15 mouse cellular contexts compared by ENCODE assay signal in the genomic region with DNA sequence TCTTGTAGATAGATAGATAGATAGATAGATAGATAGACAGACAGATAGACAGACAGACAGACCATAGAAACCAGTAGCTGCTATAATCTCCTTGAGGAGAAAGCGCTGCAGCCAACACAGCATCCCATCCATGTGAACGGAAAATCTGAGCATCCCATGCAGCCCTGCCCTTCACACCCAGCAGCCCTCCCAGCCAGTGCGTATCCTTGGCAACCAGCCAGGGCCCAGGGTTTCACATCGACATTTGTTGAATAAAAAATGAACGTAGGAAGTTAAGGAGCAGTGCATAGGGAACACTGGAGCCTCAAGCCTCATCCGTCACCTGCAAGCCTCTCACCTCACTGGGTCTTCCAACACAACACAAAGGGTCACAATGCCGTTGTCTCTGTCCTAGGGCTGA.
DNase-seq lines count a peak whose midpoint lies in the region; ATAC-seq lines count a peak whose summit lies in the region.
"Had no signal": no experiment of that assay in that cellular context is flagged by ENCODE, and none has a peak within 500 bp of the region (broad histone marks: within the 10 kb centered on the region; RNA-seq: fewer than 3 reads in every experiment).

No protein-coding gene starts in this region.

- H3K4me3 ChIP-seq in hindbrain, embryonic 15.5 days, result no peak overlapping the region
- H3K4me3 ChIP-seq: left cerebral cortex, adult 2 months had no signal

- H3K4me1 ChIP-seq in hindbrain, embryonic 15.5 days (replicated peaks), result peaks cover 39% of the 10 kb centered on the region

- no peak overlapping the region for H3K9ac ChIP-seq in hindbrain, embryonic 15.5 days

- no peak overlapping the region for H3K27ac ChIP-seq in hindbrain, embryonic 15.5 days (replicated peaks)
- H3K27ac ChIP-seq: left cerebral cortex, adult 2 months had no signal

- ATAC-seq in hindbrain, embryonic 15.5 days (ENCODE audit: low FRiP score, low read depth), result peak; percentile 54; the same call in 1 of the 2 replicates

- no peaks in the 10 kb centered on the region for H3K9me3 ChIP-seq in hindbrain, embryonic 15.5 days

- H3K36me3 ChIP-seq in hindbrain, embryonic 15.5 days, result no peaks in the 10 kb centered on the region

- DNase-seq in embryo, embryonic 10 days (ENCODE audit: low spot score), result peak; percentile 55
- no peak for DNase-seq in embryo, embryonic 9.5 days (ENCODE audit: extremely low spot score)
- DNase-seq in right cerebral cortex, postnatal 10 days (ENCODE audit: low spot score in 2 of 2), result peak; percentile 36 to 48
- no peak for DNase-seq in right cerebral cortex, postnatal 14 days
- peak; percentile 59 for DNase-seq in retina, postnatal 1 day
- no peak for DNase-seq in spleen, postnatal 14 days (ENCODE audit: low spot score in 2 of 2)
- DNase-seq in gastrocnemius, postnatal 4 days (ENCODE audit: low spot score in 2 of 2), result no peak
- DNase-seq: B cell, adult 2 months; cerebellum, adult 2 months; heart, postnatal 14 days; lung, postnatal 4 days; thymus, adult 18-20 months had no signal

- H3K4me2 ChIP-seq in hindbrain, embryonic 15.5 days, result no peak overlapping the region
- H3K4me2 ChIP-seq: liver, embryonic 11.5 days had no signal

- 0 out of 2 replicates have a peak, but pooled peaks cover 2% of the 10 kb centered on the region for H3K27me3 ChIP-seq in hindbrain, embryonic 15.5 days

- WGBS in hindbrain, embryonic 15.5 days, result 15% methylated on average over 7 of the region's 7 CpGs

Comparison
In these comparisons a context has a peak if more than half of its experiments do, and no peak if none do; other contexts are left out.
1. DNase-seq: peak in embryo, embryonic 10 days (single experiment), right cerebral cortex, postnatal 10 days (2 of 2) and retina, postnatal 1 day (single experiment); none in embryo, embryonic 9.5 days (single experiment), right cerebral cortex, postnatal 14 days (single experiment), spleen, postnatal 14 days (0 of 2) and gastrocnemius, postnatal 4 days (0 of 2).